Mouse (Mus musculus) forebrain, embryonic 16.5 days (tissue): ENCODE measurements around the gene Vmn1r39. TPM values are rescaled to one million over a fixed set of nuclear protein-coding genes. Genes with fewer than 3 reads are reported as not detected.
"Not testable (repeated sequence)": the region's sequence is repeated elsewhere in the genome, so short reads cannot be mapped to it uniquely, and the experiment has no call there.

Source experiments
- ATAC-seq: fragments of 200-750 bp; cut with Nextera tagmentation; 2 replicates; pipeline ENCODE4 v1.8.0; 2017; ENCODE audit warnings: mild to moderate bottlenecking, moderate library complexity
- H3K27ac ChIP-seq: fragments of 300-500 bp; sonication (generic); 2 replicates; pipeline ENCODE4 v1.5.1; 2014; ENCODE audit warnings: low read length, control low read depth
- H3K27me3 ChIP-seq: fragments of 300-500 bp; sonication (generic); replicated peaks from 2 replicates; pipeline ENCODE4 v1.6.1; 2014; ENCODE audit warnings: low read length; ENCODE audit not compliant: control insufficient read depth, insufficient read depth
- H3K36me3 ChIP-seq: fragments of 300-500 bp; sonication (generic); 2 replicates; pipeline ENCODE4 v1.6.1; 2014; ENCODE audit not compliant: control insufficient read depth, insufficient read depth
- H3K4me1 ChIP-seq: fragments of 300-500 bp; sonication (generic); replicated peaks from 2 replicates; pipeline ENCODE4 v1.6.1; 2014; ENCODE audit warnings: low read length; ENCODE audit not compliant: control insufficient read depth, insufficient read depth
- H3K4me2 ChIP-seq: fragments of 300-500 bp; sonication (generic); 2 replicates; pipeline ENCODE4 v1.6.1; 2014; ENCODE audit warnings: mild to moderate bottlenecking, low read length, control low read depth
- H3K4me3 ChIP-seq: fragments of 300-500 bp; sonication (generic); replicated peaks from 2 replicates; pipeline ENCODE4 v1.5.1; 2014; ENCODE audit warnings: mild to moderate bottlenecking, low read length, control low read depth
- H3K9ac ChIP-seq: fragments of 300-500 bp; sonication (generic); replicated peaks from 2 replicates; pipeline ENCODE4 v1.6.1; 2014; ENCODE audit warnings: low read depth, low read length, control low read depth
- H3K9me3 ChIP-seq: fragments of 300-500 bp; sonication (generic); 2 replicates; pipeline ENCODE4 v1.6.1; 2016; ENCODE audit warnings: low read length; ENCODE audit not compliant: control insufficient read depth
- WGBS: fragments of 180-500 bp; shearing (Covaris S2); extraction: QIAGEN DNeasy Blood & Tissue Kit; methylation state at CpG from one replicate; pipeline ENCODE4 v1.1.7; 2014; 5-methylcytosine and 5-hydroxymethylcytosine counted together
- polyA plus RNA-seq: library from polyadenylated mRNA; unstranded; fragments of >200 nt; fragmentation: Nextera tagmentation; extraction: Ambion mirVana; gene quantifications from 2 replicates; pipeline ENCODE4 v1.2.1, GENCODE M21; 2015

Vmn1r39 gene
- not detected in 2 replicates for polyA plus RNA-seq

DNA sequence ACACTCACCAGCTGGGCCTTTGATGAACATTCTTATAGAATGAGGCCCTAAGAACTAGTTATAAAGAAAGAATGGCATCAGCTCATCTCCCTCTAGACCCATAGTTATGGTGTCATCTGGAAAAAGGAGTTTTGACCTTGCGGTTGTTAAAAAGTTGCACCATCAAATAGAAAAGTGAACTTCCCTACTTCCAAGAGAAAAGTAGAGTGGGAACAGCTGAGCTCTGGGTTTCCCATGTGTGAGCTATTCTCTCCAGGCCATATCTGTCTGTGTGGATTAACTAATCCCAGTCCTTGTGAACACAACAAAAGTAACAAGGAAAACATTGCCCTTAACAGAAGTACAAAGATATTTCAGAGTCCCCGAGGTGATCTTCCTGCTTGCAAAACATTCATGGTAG lies at the start of gene Vmn1r39:
TSS of gene Vmn1r39 (minus strand) at position 101 of the 400 bp plus-strand sequence.
- 94% methylated on average over 2 of the region's 2 CpGs for WGBS
- ATAC-seq, result no peak
- Histone ChIP-seq H3K27ac (no peak within 1 kb of the TSS), H3K4me1 (no peaks in the 10 kb centered on the region), H3K36me3 (no peaks in the 10 kb centered on the region), H3K9me3 (no peaks in the 10 kb centered on the region), H3K9ac (no peak within 1 kb of the TSS), H3K4me2 (no peak within 1 kb of the TSS), H3K27me3 (no peaks in the 10 kb centered on the region), H3K4me3 (no peak within 1 kb of the TSS)

DNA sequence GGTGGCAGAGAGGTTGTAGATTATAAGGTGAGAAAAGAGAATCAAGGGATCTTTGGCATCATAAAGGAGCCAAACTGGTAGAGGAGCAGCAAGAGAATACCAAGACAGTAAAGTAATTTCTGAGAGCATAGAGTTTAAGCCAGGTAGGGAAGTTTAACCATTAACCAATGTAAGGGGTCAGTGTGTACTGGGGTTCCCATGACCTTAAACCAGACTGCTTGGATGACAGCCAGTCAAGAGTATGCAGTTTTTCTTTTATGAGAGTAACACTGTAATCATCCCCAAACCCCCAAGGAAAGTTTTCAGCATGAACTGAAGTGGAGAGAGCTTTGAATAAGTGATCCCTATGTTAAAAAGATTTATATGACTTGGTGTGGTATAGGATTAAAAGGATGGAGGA lies 49.0 kb upstream of the Vmn1r39 start:
- H3K4me2 ChIP-seq, result no peak overlapping the region
- no peak overlapping the region for H3K27ac ChIP-seq
- ATAC-seq, result no peak
- H3K36me3 ChIP-seq, result no peaks in the 10 kb centered on the region
- H3K9ac ChIP-seq, result no peak overlapping the region
- no peaks in the 10 kb centered on the region for H3K4me1 ChIP-seq
- H3K4me3 ChIP-seq, result no peak overlapping the region
- H3K9me3 ChIP-seq, result no peaks in the 10 kb centered on the region
- H3K27me3 ChIP-seq, result no peaks in the 10 kb centered on the region

DNA sequence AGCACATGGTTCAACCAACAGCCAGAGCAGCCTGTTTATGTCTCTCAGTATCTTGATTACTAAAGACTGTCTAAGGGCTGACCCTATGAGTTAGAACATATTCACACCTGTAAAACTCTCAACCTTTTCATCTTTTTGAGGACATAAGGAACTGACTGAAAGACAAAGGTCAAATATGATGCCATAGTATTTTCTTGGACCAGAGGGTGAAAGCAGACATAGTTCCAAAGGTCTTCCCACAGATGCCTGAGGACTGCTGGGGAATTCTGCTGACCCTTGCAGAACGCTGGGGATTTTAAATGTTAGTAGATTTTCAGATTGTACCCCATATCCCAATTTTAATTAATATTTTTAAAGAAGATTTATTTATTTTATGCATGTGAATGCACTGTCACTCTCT lies 47.9 kb upstream of the Vmn1r39 start:
- no peak overlapping the region for H3K4me3 ChIP-seq
- WGBS, result 83% methylated on average over 1 of the region's 1 CpGs

DNA sequence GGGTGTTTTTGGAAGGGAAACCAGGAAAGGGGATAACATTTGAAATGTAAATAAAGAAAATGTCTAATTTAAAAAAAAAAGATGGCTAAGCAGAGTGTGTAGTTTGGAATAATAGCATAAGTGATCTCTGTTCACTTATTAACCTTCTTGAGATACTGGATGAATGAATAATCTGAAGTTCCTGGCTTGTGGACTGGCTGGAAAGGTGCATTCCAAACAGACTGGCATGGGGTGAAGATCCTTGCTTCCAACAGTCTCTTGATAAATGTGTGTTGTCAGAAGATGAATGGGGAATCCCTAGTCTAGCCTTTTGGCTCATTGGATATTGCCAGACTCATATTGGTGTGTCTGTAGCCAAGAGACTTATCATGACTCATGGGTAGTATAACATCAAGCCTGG lies 45.8 kb upstream of the Vmn1r39 start:
- no peak overlapping the region for H3K4me3 ChIP-seq
- H3K4me1 ChIP-seq, result no peaks in the 10 kb centered on the region
- H3K9me3 ChIP-seq, result no peaks in the 10 kb centered on the region
- H3K27ac ChIP-seq, result no peak overlapping the region
- H3K36me3 ChIP-seq, result no peaks in the 10 kb centered on the region
- no peak for ATAC-seq
- no peaks in the 10 kb centered on the region for H3K27me3 ChIP-seq
- H3K9ac ChIP-seq, result no peak overlapping the region
- no peak overlapping the region for H3K4me2 ChIP-seq

More for the DNA sequence above, 47.9 kb upstream of the Vmn1r39 start:
- Histone ChIP-seq H3K27me3 (no peaks in the 10 kb centered on the region), H3K9ac (no peak overlapping the region), H3K9me3 (no peaks in the 10 kb centered on the region), H3K4me1 (no peaks in the 10 kb centered on the region), H3K27ac (no peak overlapping the region), H3K4me2 (no peak overlapping the region), H3K36me3 (no peaks in the 10 kb centered on the region)
- ATAC-seq, result no peak

DNA sequence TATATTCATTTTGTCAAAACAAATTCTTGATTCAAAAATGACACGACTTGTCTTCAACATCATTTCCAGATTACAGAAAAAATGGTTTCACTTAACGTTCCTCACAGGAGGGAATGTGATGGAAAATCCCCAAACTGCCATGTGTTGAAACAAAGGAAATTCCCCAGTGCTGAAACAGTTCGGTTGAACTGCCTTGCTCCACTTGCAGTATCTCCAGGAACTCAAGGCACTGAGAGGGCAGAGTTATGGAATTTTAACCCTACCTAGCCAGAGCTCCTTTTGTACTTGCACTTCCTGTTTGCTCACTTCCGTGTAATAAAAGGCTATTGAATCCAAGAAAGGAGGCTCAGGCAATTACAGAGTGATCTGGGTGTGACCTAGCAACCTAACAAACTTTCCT lies 38.5 kb upstream of the Vmn1r39 start:
- ATAC-seq, result no peak
- no peaks in the 10 kb centered on the region for H3K9me3 ChIP-seq
- WGBS, result 48% methylated on average over 4 of the region's 4 CpGs

DNA sequence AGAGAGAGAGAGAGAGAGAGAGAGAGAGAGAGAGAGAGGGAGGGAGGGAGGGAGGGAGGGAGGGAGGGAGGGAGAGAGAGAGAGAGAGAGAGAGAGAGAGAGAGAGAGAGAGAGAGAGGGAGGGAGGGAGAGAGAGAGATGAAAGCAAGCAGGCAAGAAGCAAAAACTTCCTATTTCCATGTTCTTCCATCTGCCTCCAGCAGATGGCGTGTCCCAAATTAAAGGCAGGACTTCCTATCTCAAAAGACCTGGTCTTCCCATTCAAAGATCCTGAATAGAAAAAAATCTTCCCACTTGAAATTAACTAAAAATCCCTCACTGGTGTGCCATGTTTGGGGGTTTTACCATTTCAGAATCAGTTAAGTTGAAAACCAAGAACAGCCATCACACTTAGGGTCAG lies 30.2 kb upstream of the Vmn1r39 start:
- WGBS, result 11% methylated on average over 1 of the region's 1 CpGs
- H3K9ac ChIP-seq, H3K36me3 ChIP-seq, H3K9me3 ChIP-seq, ATAC-seq, H3K4me2 ChIP-seq, H3K27me3 ChIP-seq, H3K4me3 ChIP-seq, H3K4me1 ChIP-seq, H3K27ac ChIP-seq: not testable (repeated sequence)

More for the DNA sequence above, 38.5 kb upstream of the Vmn1r39 start:
- H3K27ac ChIP-seq, result no peak overlapping the region
- no peak overlapping the region for H3K4me3 ChIP-seq
- no peaks in the 10 kb centered on the region for H3K27me3 ChIP-seq
- no peaks in the 10 kb centered on the region for H3K36me3 ChIP-seq
- H3K4me1 ChIP-seq, result no peaks in the 10 kb centered on the region
- H3K9ac ChIP-seq, result no peak overlapping the region
- no peak overlapping the region for H3K4me2 ChIP-seq

DNA sequence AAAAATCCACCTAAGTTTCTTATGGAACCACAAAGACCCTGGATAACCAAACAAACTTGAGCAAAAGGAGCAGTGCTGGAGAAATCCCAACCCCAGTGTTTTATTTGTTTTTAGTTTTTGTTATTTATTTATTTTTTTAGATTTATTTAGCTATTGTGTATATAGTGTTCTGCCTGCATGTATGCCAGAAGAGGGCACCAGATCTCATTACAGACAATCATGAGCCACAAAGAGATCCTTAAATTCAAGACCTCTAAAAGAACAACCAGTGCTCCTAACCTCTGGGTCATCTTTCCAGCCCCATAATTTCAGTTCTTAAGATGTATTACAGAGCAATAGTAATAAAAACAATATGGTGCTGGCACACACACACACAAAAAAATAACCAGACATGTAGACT lies 26.5 kb upstream of the Vmn1r39 start:
- Histone ChIP-seq H3K27ac (no peak overlapping the region), H3K27me3 (no peaks in the 10 kb centered on the region), H3K9me3 (no peaks in the 10 kb centered on the region), H3K9ac (no peak overlapping the region), H3K36me3 (no peaks in the 10 kb centered on the region), H3K4me1 (no peaks in the 10 kb centered on the region), H3K4me3 (no peak overlapping the region), H3K4me2 (no peak overlapping the region)
- ATAC-seq, result no peak

DNA sequence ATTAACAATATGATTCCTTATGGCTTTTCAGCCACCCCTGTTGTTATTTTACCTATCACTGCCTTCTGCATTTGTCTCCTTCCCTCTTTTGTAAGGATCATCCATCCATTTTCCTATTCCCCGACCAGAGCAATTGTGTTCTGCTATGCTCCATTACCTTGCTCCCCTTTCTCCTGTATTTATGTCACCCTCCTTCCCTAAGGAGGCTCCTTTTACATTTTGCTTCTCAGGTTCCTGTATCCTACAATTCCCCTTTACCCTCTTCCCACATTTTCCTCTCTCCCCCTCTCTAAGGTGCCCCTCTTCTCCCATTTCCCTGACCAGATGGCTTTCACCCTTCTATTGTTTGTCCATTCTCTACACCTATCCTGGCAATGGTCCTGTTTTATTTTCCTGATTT lies 4.1 kb downstream of the Vmn1r39 start:
- 44% methylated on average over 1 of the region's 1 CpGs for WGBS
- Histone ChIP-seq H3K4me3 (no peak overlapping the region), H3K9ac (no peak overlapping the region), H3K36me3 (no peaks in the 10 kb centered on the region), H3K4me1 (no peaks in the 10 kb centered on the region), H3K27ac (no peak overlapping the region), H3K4me2 (no peak overlapping the region), H3K27me3 (no peaks in the 10 kb centered on the region), H3K9me3 (no peaks in the 10 kb centered on the region)
- ATAC-seq, result no peak

DNA sequence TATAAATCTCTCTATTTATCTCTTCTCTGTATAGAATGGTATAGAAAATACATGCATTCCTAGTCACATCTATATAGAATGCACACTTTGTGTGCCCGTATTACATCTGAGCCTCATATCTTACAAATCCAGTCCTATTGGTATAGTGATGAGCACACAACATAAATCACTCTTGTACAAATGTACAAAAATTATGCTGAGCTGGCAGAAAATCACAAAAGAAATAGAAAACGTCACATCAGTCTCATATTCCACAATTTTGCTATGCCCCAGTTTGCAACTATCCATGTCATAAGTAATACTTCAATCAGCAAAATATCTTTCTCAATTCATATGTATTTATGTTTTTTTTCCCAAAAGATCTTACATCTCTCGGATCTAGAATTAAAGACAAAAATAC lies 4.7 kb downstream of the Vmn1r39 start:
- H3K4me2 ChIP-seq, result no peak overlapping the region
- H3K9me3 ChIP-seq, result no peaks in the 10 kb centered on the region
- no peak for ATAC-seq
- 94% methylated on average over 3 of the region's 3 CpGs for WGBS
- H3K4me1 ChIP-seq, result no peaks in the 10 kb centered on the region
- no peak overlapping the region for H3K9ac ChIP-seq
- no peak overlapping the region for H3K27ac ChIP-seq
- H3K36me3 ChIP-seq, result no peaks in the 10 kb centered on the region
- H3K4me3 ChIP-seq, result no peak overlapping the region
- no peaks in the 10 kb centered on the region for H3K27me3 ChIP-seq

DNA sequence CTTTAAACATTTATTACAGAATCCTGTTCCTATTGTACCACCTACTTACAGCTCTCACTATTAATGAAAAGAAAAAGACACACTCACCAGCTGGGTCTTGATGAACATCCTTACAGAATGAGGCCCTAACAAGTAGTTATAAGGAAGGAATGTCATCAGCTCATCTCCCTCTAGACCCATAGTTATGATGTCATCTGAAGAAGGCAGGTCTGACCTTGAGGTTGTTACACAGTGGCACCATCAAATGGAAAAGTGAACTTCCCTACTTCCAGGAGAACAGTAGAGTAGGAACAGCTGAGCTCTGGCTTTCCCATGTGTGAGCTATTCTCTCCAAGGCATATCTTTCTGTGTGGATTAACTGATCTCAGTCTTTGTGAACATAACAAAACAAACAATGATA lies 27.9 kb downstream of the Vmn1r39 start, which contains the start of gene Vmn1r38:
TSS of gene Vmn1r38 (minus strand) at position 101 of the 400 bp plus-strand sequence.
- not testable (repeated sequence) for H3K9me3 ChIP-seq, H3K9ac ChIP-seq, H3K36me3 ChIP-seq, H3K4me1 ChIP-seq, ATAC-seq, H3K4me2 ChIP-seq, H3K27me3 ChIP-seq, H3K4me3 ChIP-seq, H3K27ac ChIP-seq
